Mouse (Mus musculus) cerebellum, adult 11 months (tissue): ENCODE results near the gene Col12a1.

Experiments used
- DNase-seq: peaks from one replicate; pipeline ENCODE4 v3.0.0; 2022

Col12a1 gene

DNA sequence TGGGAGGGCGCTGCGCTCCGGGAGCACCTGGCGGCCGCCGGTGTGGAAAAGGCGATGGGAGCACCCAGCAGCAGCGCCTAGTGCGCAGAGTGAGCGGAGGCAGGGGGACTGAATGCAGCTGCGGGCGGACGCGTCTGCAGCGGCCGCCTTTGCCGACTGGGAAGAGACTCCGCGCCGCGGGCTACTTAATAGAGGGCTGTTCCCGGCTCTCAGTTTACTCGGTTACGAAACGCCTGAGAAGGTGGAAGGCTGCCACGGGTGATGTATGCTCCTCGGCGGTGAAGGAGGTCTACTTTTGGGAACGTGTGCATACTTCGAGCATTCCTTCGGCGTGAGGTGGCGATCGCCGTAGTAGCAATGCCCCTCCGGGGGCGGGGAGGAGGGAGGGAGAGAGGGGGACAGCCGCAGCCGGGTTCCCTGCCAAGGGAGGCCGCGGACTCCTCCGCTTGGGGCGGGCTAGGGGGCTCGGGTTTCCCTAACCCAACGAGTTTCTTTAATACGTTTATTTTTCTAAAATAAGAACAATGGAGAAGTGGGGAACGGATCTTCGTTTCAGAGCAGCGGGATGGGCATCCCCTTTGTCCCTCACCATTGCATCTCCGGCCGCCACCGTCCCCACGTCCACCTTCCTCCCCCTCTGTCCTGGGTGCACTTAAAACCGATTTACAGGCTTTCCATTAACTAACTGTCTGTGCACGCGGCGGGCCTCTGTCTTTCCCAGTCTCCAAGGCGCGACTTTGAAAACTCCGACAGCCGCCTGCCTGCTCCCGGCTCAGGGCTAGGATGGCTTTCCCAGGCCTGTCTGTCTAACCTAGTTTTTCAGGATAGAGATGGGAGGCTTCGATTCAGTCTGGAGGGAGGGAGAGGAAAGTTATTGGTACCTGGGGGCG lies at the start of gene Col12a1:
Col12a1 (minus strand) TSS at position 351 of the 890 bp plus-strand sequence.
- peak; percentile 14 for DNase-seq

- no peak for DNase-seq
These were observed 48.4 kb upstream of the Col12a1 start for GRCm38 (mm10) chr9:79766991-79767545.

DNA sequence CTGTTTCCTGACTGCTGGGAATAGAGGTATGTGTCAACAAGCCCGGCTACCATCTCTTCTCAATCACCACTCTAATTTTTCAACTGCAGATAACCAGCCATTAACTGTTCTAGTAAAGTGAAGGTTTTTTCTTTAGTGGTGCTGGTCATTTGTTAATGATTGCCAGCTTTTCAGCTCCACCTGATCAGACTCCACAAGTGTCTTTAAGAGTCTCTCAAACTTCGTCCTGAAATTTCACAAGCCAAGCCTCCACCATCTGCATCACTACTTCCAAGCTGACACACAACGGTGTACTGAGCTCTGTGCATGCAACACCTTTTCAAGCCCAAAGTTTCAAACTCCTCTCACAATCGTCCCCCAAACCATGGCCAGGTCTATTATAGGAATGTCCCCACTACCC lies 46.7 kb upstream of the Col12a1 start:
- no peak for DNase-seq

DNA sequence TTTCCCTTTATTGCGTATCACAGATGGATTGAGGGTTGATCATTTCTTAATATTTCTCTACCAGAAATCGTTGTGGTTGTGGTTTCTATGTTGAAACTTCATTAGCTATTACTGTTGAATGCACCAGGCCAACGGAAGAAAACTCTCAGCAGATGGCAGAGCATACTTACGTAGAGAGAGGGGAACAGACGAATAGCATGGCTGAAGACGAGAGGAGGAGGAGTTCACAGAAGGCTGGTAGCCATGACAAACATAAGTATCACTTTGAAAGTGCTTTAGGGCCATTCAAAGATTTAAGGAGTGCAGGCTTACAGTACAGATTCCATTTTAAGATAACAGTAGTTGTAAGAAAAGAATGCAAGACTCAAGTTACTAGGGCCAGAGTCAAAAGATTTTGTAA lies 43.9 kb upstream of the Col12a1 start:
- DNase-seq, result no peak

DNA sequence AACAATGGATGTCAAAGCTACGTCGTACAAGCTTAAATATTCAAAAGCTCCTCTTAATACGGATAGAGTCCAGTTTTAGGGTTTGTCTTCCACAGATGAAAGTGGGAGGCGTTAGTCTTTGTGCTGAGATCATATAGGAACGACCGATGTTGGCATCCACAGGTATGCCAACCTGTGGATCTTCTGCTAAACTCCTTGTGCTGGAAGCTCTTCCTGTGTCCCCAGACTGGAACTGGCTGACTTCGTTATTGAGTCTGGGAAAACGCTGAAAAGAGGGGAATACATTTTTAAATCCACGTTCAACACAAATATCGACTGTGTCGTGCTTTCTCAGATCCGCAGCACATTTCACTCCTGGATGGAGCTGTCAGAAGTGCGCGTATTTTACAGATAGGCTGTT lies 41.4 kb upstream of the Col12a1 start:
- DNase-seq, result no peak

- DNase-seq, result peak; percentile 92
These were observed 40.9 kb upstream of the Col12a1 start, which contains the start of gene Cox7a2 for GRCm38 (mm10) chr9:79759385-79760005. Gene Cox7a2, minus strand, starts transcription at chr9:79759878.

DNA sequence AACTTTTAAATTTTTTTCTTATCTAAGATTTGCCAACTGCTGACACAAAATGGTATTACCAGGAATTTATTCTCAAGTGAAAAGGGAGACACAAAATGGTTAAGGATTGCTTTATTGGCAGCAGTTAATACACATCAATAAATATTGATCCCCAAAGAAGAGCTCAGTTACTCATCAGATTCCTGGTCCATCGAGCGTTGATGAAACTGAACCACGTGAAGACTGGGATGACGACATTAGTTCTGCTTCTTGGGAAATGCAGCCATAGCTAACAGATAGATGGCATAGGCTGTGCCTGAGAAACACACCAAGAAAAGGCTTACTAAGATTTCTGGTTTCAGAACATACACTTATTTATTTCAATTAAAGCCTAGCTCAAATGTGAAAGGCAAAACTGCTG lies 36.7 kb upstream of the Col12a1 start:
- DNase-seq, result no peak

GRCm38 (mm10) chr9:79751846-79752245 lies 33.2 kb upstream of the Col12a1 start:
- no peak for DNase-seq

- no peak for DNase-seq
These were observed 32.1 kb upstream of the Col12a1 start for GRCm38 (mm10) chr9:79750709-79751108.

- no peak for DNase-seq
These were observed 26.4 kb upstream of the Col12a1 start for GRCm38 (mm10) chr9:79745036-79745435.

DNA sequence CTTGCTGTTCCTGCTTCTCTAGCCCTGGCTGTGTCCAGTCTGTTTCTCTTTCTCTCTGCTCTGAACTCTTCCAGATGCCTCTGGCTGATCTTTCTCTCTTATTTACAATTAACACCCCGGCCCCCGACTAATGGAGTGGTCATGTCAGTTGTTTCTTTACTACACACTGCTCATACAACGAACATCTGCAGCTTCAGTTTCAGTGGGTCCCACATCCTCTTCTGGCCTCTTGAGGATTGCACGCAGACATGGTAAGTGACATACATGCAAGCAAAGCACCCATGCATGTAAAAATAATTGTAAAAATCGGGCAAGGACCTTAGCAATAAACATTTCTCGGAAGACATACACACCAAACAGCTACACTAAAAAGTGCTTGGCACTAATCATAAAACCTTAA lies 17.0 kb upstream of the Col12a1 start:
- no peak for DNase-seq

DNA sequence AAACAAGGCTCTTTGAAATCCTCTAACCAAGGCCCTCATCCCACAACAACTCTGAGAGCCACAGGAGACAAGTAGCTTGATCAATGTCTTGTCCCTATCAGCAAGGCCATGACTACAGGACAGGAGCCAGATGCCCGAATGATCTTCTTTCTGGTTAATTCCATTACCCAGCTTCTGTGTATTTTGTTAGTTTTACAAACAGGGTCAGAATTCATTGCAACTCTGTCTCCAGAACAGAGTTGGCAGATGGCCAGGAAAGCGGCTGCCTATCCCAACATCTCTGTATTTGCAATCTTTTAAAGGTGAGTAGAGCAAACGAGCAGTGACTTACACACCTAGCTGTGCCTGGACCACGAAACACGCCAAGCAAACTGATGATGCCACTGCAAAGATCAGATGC lies 11.7 kb upstream of the Col12a1 start:
- no peak for DNase-seq

DNA sequence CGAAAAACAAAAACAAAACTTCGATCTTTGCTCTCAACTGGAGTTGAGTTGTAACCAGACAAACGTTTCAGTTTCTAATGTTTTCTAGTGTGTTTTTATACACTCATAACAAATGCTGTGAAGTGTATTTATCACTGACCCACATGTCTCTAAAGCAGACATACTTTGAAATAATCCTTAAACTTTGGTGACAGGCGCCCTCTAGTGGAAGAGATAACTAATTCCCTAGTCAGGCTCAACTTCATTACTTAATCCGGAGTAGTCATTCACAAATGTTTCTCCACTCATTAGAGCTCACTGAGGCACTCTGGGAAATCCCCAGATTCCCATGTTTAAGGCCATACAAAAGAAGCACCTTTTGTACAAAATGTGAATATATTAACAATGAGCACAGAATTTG lies 4.5 kb upstream of the Col12a1 start:
- no peak for DNase-seq

DNA sequence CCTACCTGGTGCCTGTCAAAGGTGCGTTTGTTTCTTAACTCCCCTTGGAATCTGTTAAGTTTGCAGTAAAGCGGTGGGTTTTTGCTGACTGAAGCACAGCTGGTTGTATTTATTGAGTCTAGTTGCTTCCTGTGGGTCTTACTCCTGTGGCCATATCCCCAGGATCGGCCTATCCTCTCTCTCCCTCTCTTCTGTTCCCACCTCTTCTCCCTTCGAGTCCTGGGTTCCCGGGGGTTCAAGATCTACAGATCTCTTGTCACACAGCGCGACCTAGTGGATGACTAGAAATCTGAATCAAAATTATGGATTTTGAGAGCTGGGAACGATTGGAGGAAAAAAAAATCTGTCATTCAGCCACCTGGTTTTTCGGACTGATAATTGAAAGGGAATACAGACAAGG lies 2.4 kb upstream of the Col12a1 start:
- DNase-seq, result peak; percentile 25

GRCm38 (mm10) chr9:79720143-79720542 lies 1.5 kb upstream of the Col12a1 start:
- DNase-seq, result no peak

DNA sequence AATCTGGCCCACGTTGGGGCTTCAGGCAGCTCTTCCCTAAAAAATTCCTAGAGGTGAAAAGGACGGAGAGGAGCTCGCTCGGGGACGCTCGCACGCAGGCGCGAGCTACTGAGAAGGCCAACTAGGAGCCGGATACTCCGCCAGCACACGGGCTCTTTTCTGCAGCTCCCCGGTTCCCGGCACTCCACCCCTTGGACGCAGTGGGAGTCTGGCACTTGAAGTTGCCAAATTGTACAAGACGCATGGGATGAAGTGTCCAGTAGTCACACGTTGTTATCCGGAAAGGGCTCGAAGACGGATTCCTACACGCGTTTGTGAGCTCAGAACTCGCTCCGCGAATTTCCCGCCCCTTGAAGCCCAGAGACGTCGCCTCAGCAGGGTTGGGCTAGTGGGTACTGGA lies 820 bp upstream of the Col12a1 start:
- DNase-seq, result no peak

- DNase-seq, result peak; percentile 8
These were observed 675 bp downstream of the Col12a1 start for GRCm38 (mm10) chr9:79717836-79718475.

GRCm38 (mm10) chr9:79716909-79717835 lies 1.5 kb downstream of the Col12a1 start:
- DNase-seq, result peak; percentile 51

DNA sequence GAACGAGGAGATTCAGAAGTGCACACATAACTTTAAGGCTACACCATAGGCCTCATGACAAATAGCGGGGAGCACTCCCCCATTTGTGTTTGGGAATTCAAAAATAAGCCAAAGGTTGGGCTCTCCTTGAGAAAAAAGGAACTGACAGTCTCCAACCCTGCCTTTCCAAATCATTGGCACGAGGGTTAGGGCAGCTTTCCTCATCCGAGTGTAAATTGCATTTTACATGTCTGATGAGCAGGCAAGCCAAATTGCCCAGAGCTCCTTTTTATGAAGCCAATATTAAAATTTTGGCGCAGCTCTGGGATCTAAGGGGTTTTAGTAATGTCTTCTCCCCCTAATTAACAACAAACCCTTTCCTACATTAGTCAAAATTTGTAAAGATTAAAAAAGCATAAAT lies 2.1 kb downstream of the Col12a1 start:
- no peak for DNase-seq

- peak; percentile 12 for DNase-seq
These were observed 4.1 kb downstream of the Col12a1 start for GRCm38 (mm10) chr9:79714471-79715045.

DNA sequence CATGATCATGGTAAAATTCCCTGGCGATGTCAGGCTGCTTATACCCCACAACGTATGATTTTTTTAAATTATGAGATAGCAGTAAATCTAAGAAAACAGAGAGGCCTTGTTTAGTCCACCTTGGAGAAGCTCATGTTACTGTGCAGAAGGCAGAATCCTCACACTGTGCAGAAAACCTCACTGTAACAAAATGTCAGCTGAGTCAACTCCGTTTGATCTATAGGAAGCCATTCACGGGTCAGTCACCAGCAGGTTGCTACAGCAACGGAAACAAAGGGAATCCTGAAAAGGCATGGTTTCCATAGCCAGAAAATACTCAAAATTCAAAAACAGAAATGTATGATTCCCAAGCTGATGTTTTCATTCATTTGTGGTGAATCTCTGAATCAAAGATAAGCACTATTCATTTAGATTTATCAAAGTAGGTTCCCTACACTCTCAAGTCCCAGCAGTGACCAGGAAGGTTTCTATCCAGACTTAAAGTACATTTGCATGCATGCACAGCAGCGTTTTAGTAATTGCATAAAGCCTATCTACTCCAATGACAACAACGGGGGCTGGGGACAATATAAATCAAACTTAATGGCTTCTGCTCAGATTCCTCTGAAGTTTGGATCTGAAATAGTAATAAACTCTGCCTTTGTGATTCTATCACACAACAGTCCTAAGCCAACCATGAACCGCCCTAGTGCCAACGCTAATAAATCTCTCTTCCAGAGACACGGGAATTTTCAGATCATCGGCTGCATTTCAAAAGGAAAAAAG lies 28.7 kb downstream of the Col12a1 start:
- DNase-seq, result no peak
